Mouse (Mus musculus) hindbrain, embryonic 11.5 days (tissue): ENCODE results near the gene C130073F10Rik. TPM values are rescaled to one million over a fixed set of nuclear protein-coding genes. Genes with fewer than 3 reads are reported as not detected.
"Not testable (repeated sequence)": the region's sequence is repeated elsewhere in the genome, so short reads cannot be mapped to it uniquely, and the experiment has no call there.

Experiments
- ATAC-seq: fragments of 200-750 bp; cut with Nextera tagmentation; 2 replicates; pipeline ENCODE4 v1.8.0; 2017; ENCODE audit warnings: mild to moderate bottlenecking, moderate TSS enrichment, moderate library complexity; ENCODE audit not compliant: low FRiP score
- DNase-seq: peaks from one replicate; pipeline ENCODE4 v3.0.0-alpha.2; 2015; ENCODE audit warnings: low spot score
- H3K27ac ChIP-seq: fragments of 300-500 bp; sonication (generic); 2 replicates; pipeline ENCODE4 v1.5.1; 2014; ENCODE audit warnings: mild to moderate bottlenecking, low read depth, low read length
- H3K27me3 ChIP-seq: fragments of 300-500 bp; sonication (generic); 2 replicates; pipeline ENCODE4 v1.6.1; 2014; ENCODE audit warnings: mild to moderate bottlenecking, low read length, moderate library complexity, mixed read lengths; ENCODE audit not compliant: control insufficient read depth, insufficient read depth
- H3K36me3 ChIP-seq: fragments of 300-500 bp; sonication (generic); 2 replicates; pipeline ENCODE4 v1.6.1; 2014; ENCODE audit warnings: mild to moderate bottlenecking, low read length, moderate library complexity, mixed read lengths; ENCODE audit not compliant: control insufficient read depth, insufficient read depth
- H3K4me1 ChIP-seq: fragments of 300-500 bp; sonication (generic); replicated peaks from 2 replicates; pipeline ENCODE4 v1.6.1; 2014; ENCODE audit warnings: low read length, mixed read lengths; ENCODE audit not compliant: control insufficient read depth, insufficient read depth
- H3K4me2 ChIP-seq: fragments of 300-500 bp; sonication (generic); replicated peaks from 2 replicates; pipeline ENCODE4 v1.6.1; 2014; ENCODE audit warnings: mild to moderate bottlenecking, low read depth, low read length
- H3K4me3 ChIP-seq: fragments of 300-500 bp; sonication (generic); 2 replicates; pipeline ENCODE4 v1.5.1; 2014; ENCODE audit warnings: low read depth, low read length
- H3K9ac ChIP-seq: fragments of 300-500 bp; sonication (generic); 2 replicates; pipeline ENCODE4 v1.6.1; 2014; ENCODE audit warnings: low read depth, low read length
- H3K9me3 ChIP-seq: fragments of 300-500 bp; sonication (generic); 2 replicates; pipeline ENCODE4 v1.6.1; 2016; ENCODE audit warnings: low read length; ENCODE audit not compliant: control insufficient read depth
- WGBS: fragments of 180-500 bp; shearing (Covaris S2); extraction: QIAGEN DNeasy Blood & Tissue Kit; methylation state at CpG from one replicate; pipeline ENCODE4 v1.1.7; 2014; 5-methylcytosine and 5-hydroxymethylcytosine counted together
- polyA plus RNA-seq: library from polyadenylated mRNA; unstranded; fragments of >200 nt; fragmentation: Nextera tagmentation; extraction: Ambion mirVana; gene quantifications from 2 replicates; pipeline ENCODE4 v1.2.1, GENCODE M21; 2014

C130073F10Rik gene
- polyA plus RNA-seq: not detected in 2 replicates

DNA sequence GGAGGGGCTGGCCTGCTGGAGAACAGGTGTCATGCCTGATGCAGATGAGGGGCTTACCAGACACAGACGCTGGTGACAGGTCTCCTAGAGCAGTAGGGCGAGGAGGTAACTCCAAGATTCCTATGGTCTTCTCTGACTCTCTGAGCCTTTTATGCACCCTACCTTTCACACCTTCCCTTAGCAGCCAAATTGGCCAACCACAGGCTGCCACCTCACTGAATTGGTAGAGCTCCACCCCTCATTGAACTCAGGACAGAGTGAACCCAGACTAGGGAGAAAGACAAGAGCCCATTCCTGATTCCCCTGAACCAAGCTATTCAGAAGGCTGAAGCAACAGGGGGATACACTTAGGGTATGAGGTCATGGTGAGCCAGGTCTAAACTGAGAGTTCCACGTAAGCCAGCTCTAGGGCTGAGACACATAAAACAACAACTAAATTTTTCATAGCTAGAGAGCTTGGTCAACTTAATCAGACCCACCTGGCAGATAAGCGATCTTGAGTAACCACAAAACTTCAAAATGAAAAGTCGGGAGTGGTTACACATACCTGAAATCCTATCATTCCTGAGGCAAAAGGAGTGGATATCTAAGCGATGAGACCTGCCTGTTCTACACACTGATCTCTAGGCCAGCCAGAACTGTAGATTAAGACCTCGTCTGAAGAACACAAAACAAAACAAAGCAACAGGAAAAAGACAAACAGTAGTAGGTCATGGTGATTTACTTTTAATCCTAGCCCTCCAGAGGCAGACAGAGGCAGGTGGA lies at the start of gene C130073F10Rik:
TSS of gene C130073F10Rik (minus strand) at position 134 of the 765 bp plus-strand sequence.
- Histone ChIP-seq H3K4me2 (no peak within 1 kb of the TSS), H3K36me3 (no peaks in the 10 kb centered on the region), H3K27me3 (no peaks in the 10 kb centered on the region), H3K4me1 (no peaks in the 10 kb centered on the region), H3K4me3 (no peak within 1 kb of the TSS), H3K9me3 (no peaks in the 10 kb centered on the region), H3K9ac (no peak within 1 kb of the TSS), H3K27ac (no peak within 1 kb of the TSS)
- ATAC-seq: no peak
- WGBS: 89% methylated on average over 7 of the region's 7 CpGs
- no peak for DNase-seq

DNA sequence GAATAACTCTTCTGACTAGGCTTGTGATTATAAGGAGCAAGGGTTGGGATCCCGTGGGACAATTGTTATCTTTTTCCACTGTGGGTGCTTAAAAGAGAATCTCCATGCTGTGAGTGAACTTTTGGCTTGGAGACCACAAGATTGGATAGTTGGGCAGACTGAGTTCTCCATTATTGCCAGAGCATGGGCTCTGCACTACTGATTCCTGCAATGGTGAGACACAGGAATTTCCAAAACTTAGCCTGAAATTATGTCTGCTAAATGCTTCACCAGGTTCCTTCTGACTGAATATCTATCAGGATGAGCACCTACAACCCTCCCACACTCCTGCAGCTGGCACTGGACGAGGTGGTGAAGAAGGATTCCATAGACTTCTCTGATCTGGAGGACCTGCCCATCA lies 46.5 kb upstream of the C130073F10Rik start, which contains the start of gene Gm12794:
TSS of gene Gm12794 (plus strand) at position 301 of the 400 bp plus-strand sequence.
- DNase-seq, ATAC-seq, H3K4me2 ChIP-seq, H3K27ac ChIP-seq, H3K9me3 ChIP-seq, H3K4me3 ChIP-seq, H3K27me3 ChIP-seq, H3K9ac ChIP-seq, H3K36me3 ChIP-seq, H3K4me1 ChIP-seq: not testable (repeated sequence)
- WGBS: 79% methylated on average over 1 of the region's 2 CpGs

DNA sequence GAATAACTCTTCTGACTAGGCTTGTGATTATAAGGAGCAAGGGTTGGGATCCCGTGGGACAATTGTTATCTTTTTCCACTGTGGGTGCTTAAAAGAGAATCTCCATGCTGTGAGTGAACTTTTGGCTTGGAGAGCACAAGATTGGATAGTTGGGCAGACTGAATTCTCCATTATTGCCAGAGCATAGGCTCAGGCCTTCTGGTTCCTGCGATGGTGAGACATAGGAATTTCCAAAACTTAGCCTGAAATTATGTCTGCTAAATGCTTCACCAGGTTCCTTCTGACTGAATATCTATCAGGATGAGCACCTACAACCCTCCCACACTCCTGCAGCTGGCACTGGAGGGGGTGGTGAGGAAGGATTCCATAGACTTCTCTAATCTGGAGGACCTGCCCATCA lies 15.2 kb upstream of the C130073F10Rik start, which contains the start of gene Gm12800:
TSS of gene Gm12800 (plus strand) at position 301 of the 400 bp plus-strand sequence.
- not testable (repeated sequence) for H3K27me3 ChIP-seq, H3K9ac ChIP-seq, H3K4me3 ChIP-seq, DNase-seq, H3K36me3 ChIP-seq, H3K4me2 ChIP-seq, H3K9me3 ChIP-seq, H3K4me1 ChIP-seq, ATAC-seq, H3K27ac ChIP-seq
- WGBS: 94% methylated on average over 1 of the region's 2 CpGs

DNA sequence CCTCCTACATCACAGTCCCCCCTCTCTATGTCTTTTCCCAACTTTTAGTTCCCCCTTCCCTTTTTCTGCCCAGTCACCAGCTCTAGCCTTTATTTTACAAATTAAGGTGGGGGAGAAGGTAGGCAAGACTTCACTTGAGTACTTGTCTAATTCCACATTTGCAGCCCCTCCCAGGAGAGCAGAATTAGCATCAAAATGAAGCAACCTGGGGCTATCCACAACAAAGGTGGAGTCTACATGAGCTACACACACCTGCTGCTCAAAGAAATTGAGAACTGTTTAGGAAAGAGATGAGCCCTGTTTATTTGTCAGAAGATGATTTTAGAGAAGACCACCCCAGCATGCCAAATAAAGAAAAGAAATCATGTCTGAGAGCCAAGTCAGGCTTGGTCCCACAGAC lies 4.2 kb downstream of the C130073F10Rik start:
- Histone ChIP-seq H3K4me1 (no peaks in the 10 kb centered on the region), H3K9ac (no peak overlapping the region), H3K27me3 (no peaks in the 10 kb centered on the region), H3K9me3 (no peaks in the 10 kb centered on the region), H3K4me2 (no peak overlapping the region), H3K36me3 (no peaks in the 10 kb centered on the region), H3K27ac (no peak overlapping the region), H3K4me3 (no peak overlapping the region)
- DNase-seq (no peak), ATAC-seq (no peak)

DNA sequence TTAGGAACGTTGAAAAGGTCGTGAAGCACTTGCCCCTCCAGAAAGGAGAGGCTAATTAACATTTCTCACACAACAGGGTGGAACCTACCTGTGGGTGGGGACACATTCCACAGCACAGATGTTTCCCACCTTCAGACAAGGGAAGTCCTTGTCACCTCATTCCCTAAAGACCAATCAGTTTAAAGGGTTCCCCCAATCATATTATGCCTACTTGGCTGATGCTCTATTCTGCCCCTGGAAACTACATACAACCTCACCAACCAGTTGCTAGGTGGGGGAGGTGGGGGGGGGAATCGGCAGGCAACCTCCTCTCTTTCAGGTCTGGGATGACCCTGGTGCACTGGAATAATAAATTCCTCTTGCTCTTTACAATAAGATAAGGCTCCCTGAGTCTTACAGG lies 9.9 kb downstream of the C130073F10Rik start:
- 44% methylated on average over 3 of the region's 3 CpGs for WGBS

DNA sequence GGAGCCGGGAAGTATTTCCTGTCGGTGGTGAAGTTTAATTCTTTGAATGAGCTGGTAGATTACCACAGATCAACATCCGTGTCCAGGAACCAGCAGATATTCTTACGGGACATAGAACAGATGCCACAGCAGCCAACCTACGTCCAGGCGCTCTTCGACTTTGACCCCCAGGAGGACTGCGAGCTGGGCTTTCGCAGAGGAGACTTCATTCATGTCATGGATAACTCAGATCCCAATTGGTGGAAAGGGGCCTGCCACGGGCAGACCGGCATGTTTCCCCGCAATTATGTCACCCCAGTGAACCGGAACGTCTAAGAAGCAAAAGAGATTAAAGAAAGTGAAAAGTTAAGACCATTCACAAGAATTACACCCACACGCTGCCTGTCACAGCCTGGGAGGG lies 17.9 kb downstream of the C130073F10Rik start:
- H3K4me2 ChIP-seq, H3K9me3 ChIP-seq, H3K4me1 ChIP-seq, H3K27ac ChIP-seq, DNase-seq, ATAC-seq, H3K27me3 ChIP-seq, H3K9ac ChIP-seq, H3K36me3 ChIP-seq, H3K4me3 ChIP-seq: not testable (repeated sequence)
- WGBS: 93% methylated on average over 15 of the region's 15 CpGs

More for the DNA sequence above, 9.9 kb downstream of the C130073F10Rik start:
- H3K27me3 ChIP-seq: no peaks in the 10 kb centered on the region
- no peaks in the 10 kb centered on the region for H3K9me3 ChIP-seq
- no peaks in the 10 kb centered on the region for H3K36me3 ChIP-seq
- DNase-seq (no peak), ATAC-seq (no peak)
- H3K4me1 ChIP-seq: no peaks in the 10 kb centered on the region
- no peak overlapping the region for H3K4me3 ChIP-seq
- H3K9ac ChIP-seq: no peak overlapping the region
- H3K4me2 ChIP-seq: no peak overlapping the region
- no peak overlapping the region for H3K27ac ChIP-seq

DNA sequence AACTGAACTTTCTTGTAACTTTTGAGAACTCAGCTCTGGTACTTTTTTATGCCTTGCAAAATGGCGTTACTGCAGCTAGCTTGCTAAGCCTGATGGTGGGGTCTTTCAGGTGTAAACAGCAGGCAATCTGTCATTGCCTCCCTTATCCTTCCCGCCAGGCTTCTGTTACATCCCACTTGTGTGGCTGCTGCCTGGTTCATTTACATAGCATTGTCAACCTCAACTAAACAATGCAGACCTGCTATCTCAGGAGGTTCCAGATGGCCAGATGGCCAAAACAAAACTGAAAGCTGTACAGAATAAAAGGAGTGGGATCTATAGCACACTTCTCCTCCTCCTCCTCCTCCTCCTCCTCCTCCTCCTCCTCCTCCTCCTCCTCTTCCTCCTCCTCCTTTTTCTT lies 21.6 kb downstream of the C130073F10Rik start:
- DNase-seq, H3K9me3 ChIP-seq, H3K27ac ChIP-seq, H3K4me1 ChIP-seq, H3K4me3 ChIP-seq, H3K36me3 ChIP-seq, H3K4me2 ChIP-seq, ATAC-seq, H3K9ac ChIP-seq, H3K27me3 ChIP-seq: not testable (repeated sequence)
- 53% methylated on average over 2 of the region's 2 CpGs for WGBS

DNA sequence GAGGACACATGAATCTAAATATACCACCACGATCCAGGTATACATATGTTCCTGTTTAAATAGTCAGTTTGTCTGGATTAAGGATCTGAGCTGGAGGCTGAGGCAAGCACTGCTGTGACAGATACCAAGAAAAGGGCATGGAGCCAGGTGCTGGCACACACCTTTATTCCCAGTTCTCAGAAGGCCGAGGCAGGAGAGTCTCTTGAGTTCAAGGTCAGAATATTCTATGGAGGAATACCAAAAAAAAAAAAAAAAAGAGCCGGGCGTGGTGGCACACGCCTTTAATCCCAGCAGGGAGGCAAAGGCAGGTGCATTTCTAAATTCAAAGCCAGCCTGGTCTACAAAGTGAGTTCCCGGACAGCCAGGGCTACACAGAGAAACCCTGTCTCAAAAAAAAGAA lies 31.3 kb downstream of the C130073F10Rik start:
- 94% methylated on average over 6 of the region's 6 CpGs for WGBS
- no peaks in the 10 kb centered on the region for H3K27me3 ChIP-seq
- ATAC-seq: no peak

DNA sequence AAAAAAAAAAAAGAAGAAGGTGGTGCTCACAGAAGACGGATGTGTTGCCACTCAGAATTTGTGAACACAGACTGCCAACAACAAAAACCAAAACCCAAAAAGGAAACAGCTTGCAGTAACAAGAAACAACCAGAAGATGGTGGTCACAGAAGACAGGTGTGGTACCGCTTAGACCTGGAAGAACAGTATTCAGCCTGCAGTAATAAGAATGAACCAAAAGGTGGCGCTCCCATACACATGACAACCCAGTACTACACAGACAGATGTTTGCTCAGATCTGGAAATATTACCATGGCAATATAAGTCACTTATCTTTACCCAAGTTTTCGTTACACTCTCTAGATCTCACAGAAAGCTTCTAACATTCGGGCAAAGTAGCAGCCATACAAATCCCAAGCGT lies 32.7 kb downstream of the C130073F10Rik start:
- H3K36me3 ChIP-seq: no peaks in the 10 kb centered on the region
- no peaks in the 10 kb centered on the region for H3K9me3 ChIP-seq
- ATAC-seq (0 out of 2 replicates have a peak, but pooled peaks have one; percentile 6), DNase-seq (peak; percentile 33)
- H3K27ac ChIP-seq: no peak overlapping the region
- no peaks in the 10 kb centered on the region for H3K4me1 ChIP-seq
- WGBS: 48% methylated on average over 6 of the region's 6 CpGs
- H3K4me2 ChIP-seq: no peak overlapping the region
- H3K9ac ChIP-seq: no peak overlapping the region
- no peaks in the 10 kb centered on the region for H3K27me3 ChIP-seq
- no peak overlapping the region for H3K4me3 ChIP-seq

More for the DNA sequence above, 31.3 kb downstream of the C130073F10Rik start:
- Histone ChIP-seq H3K9me3 (no peaks in the 10 kb centered on the region), H3K4me2 (no peak overlapping the region), H3K4me3 (no peak overlapping the region), H3K27ac (no peak overlapping the region), H3K4me1 (no peaks in the 10 kb centered on the region), H3K9ac (no peak overlapping the region), H3K36me3 (no peaks in the 10 kb centered on the region)
- DNase-seq: no peak
